Mouse (Mus musculus): ENCODE data around the gene Pxmp4. TPM values are rescaled to one million over a fixed set of nuclear protein-coding genes. Genes with fewer than 3 reads are reported as not detected.

Pxmp4 gene
- polyA plus RNA-seq (2015; fragmentation: Nextera tagmentation; extraction: Ambion mirVana), result 32.4 and 35.1 TPM in 2 replicates

GRCm38 (mm10) chr2:154603638-154604153 is at the start of gene Pxmp4:
TSS of gene Pxmp4 (minus strand) at chr2:154603708.
- no peaks in the 10 kb centered on the region for H3K36me3 ChIP-seq (ENCODE audit: control insufficient read depth, insufficient read depth, low read length)
- H3K4me3 ChIP-seq (replicated peaks; ENCODE audit: low read length), result peak within 1 kb of the TSS; percentile 72
- ATAC-seq (ENCODE audit: insufficient read depth, low FRiP score), result peak; percentile 100
- under 1% methylated on average over 13 of the region's 13 CpGs for WGBS
- no peaks in the 10 kb centered on the region for H3K9me3 ChIP-seq (replicated peaks; ENCODE audit: control insufficient read depth, low read length)
- H3K4me2 ChIP-seq (ENCODE audit: low read depth, low read length), result peak within 1 kb of the TSS; percentile 71
- peaks cover 9% of the 10 kb centered on the region for H3K4me1 ChIP-seq (ENCODE audit: control insufficient read depth, insufficient read depth, low read length)
- peak within 1 kb of the TSS; percentile 89 for H3K9ac ChIP-seq (ENCODE audit: low read length)
- no peaks in the 10 kb centered on the region for H3K27me3 ChIP-seq (ENCODE audit: control insufficient read depth, insufficient read depth, low read length)
- H3K27ac ChIP-seq (ENCODE audit: low read length), result peak within 1 kb of the TSS; percentile 61

GRCm38 (mm10) chr2:154651363-154651762 is 47.9 kb upstream of the Pxmp4 start, which contains the start of gene Chmp4b:
TSS of gene Chmp4b (plus strand) at chr2:154651705.
- 38% methylated on average over 8 of the region's 8 CpGs for WGBS
- Histone ChIP-seq H3K27me3 (ENCODE audit: control insufficient read depth, insufficient read depth, low read length) (no peaks in the 10 kb centered on the region), H3K9ac (ENCODE audit: low read length) (peak within 1 kb of the TSS; percentile 50), H3K9me3 (replicated peaks; ENCODE audit: control insufficient read depth, low read length) (0 out of 2 replicates have a peak, but pooled peaks cover 3% of the 10 kb centered on the region), H3K4me1 (ENCODE audit: control insufficient read depth, insufficient read depth, low read length) (peaks cover 2% of the 10 kb centered on the region), H3K27ac (ENCODE audit: low read length) (peak within 1 kb of the TSS; percentile 90), H3K4me3 (replicated peaks; ENCODE audit: low read length) (no peak within 1 kb of the TSS), H3K4me2 (ENCODE audit: low read depth, low read length) (peak within 1 kb of the TSS; percentile 40; the same call in 1 of the 2 replicates), H3K36me3 (ENCODE audit: control insufficient read depth, insufficient read depth, low read length) (no peaks in the 10 kb centered on the region)
- peak; percentile 80 for ATAC-seq (ENCODE audit: insufficient read depth, low FRiP score)

GRCm38 (mm10) chr2:154650404-154650803 is 46.9 kb upstream of the Pxmp4 start:
- Histone ChIP-seq H3K4me2 (ENCODE audit: low read depth, low read length) (no peak overlapping the region), H3K9ac (ENCODE audit: low read length) (no peak overlapping the region), H3K36me3 (ENCODE audit: control insufficient read depth, insufficient read depth, low read length) (no peaks in the 10 kb centered on the region), H3K9me3 (replicated peaks; ENCODE audit: control insufficient read depth, low read length) (0 out of 2 replicates have a peak, but pooled peaks cover 3% of the 10 kb centered on the region), H3K4me1 (ENCODE audit: control insufficient read depth, insufficient read depth, low read length) (no peaks in the 10 kb centered on the region; the same call in 1 of the 2 replicates), H3K27me3 (ENCODE audit: control insufficient read depth, insufficient read depth, low read length) (no peaks in the 10 kb centered on the region), H3K4me3 (replicated peaks; ENCODE audit: low read length) (no peak overlapping the region), H3K27ac (ENCODE audit: low read length) (peak overlapping the region; percentile 90)
- 77% methylated on average over 3 of the region's 3 CpGs for WGBS
- ATAC-seq (ENCODE audit: insufficient read depth, low FRiP score), result no peak

GRCm38 (mm10) chr2:154648086-154648485 is 44.6 kb upstream of the Pxmp4 start:
- WGBS, result 28% methylated on average over 3 of the region's 3 CpGs
- Histone ChIP-seq H3K4me2 (ENCODE audit: low read depth, low read length) (no peak overlapping the region), H3K9ac (ENCODE audit: low read length) (no peak overlapping the region), H3K27me3 (ENCODE audit: control insufficient read depth, insufficient read depth, low read length) (no peaks in the 10 kb centered on the region), H3K4me3 (replicated peaks; ENCODE audit: low read length) (no peak overlapping the region), H3K36me3 (ENCODE audit: control insufficient read depth, insufficient read depth, low read length) (no peaks in the 10 kb centered on the region), H3K27ac (ENCODE audit: low read length) (no peak overlapping the region), H3K9me3 (replicated peaks; ENCODE audit: control insufficient read depth, low read length) (0 out of 2 replicates have a peak, but pooled peaks cover 3% of the 10 kb centered on the region), H3K4me1 (ENCODE audit: control insufficient read depth, insufficient read depth, low read length) (no peaks in the 10 kb centered on the region; the same call in 1 of the 2 replicates)
- ATAC-seq (ENCODE audit: insufficient read depth, low FRiP score), result no peak

- Histone ChIP-seq H3K9ac (ENCODE audit: low read length) (no peak overlapping the region), H3K27me3 (ENCODE audit: control insufficient read depth, insufficient read depth, low read length) (no peaks in the 10 kb centered on the region), H3K4me1 (ENCODE audit: control insufficient read depth, insufficient read depth, low read length) (no peaks in the 10 kb centered on the region; the same call in 1 of the 2 replicates), H3K27ac (ENCODE audit: low read length) (no peak overlapping the region), H3K9me3 (replicated peaks; ENCODE audit: control insufficient read depth, low read length) (0 out of 2 replicates have a peak, but pooled peaks cover 3% of the 10 kb centered on the region), H3K36me3 (ENCODE audit: control insufficient read depth, insufficient read depth, low read length) (no peaks in the 10 kb centered on the region), H3K4me3 (replicated peaks; ENCODE audit: low read length) (no peak overlapping the region), H3K4me2 (ENCODE audit: low read depth, low read length) (no peak overlapping the region)
- 78% methylated on average over 5 of the region's 5 CpGs for WGBS
- ATAC-seq (ENCODE audit: insufficient read depth, low FRiP score), result no peak
These were observed 43.1 kb upstream of the Pxmp4 start for GRCm38 (mm10) chr2:154646634-154647033.

- no peak for ATAC-seq (ENCODE audit: insufficient read depth, low FRiP score)
- H3K4me2 ChIP-seq (ENCODE audit: low read depth, low read length), result no peak overlapping the region
- H3K27me3 ChIP-seq (ENCODE audit: control insufficient read depth, insufficient read depth, low read length), result no peaks in the 10 kb centered on the region
- H3K9me3 ChIP-seq (replicated peaks; ENCODE audit: control insufficient read depth, low read length), result peaks cover 6% of the 10 kb centered on the region; the same call in 1 of the 2 replicates
- no peak overlapping the region for H3K4me3 ChIP-seq (replicated peaks; ENCODE audit: low read length)
- H3K27ac ChIP-seq (ENCODE audit: low read length), result peak overlapping the region; percentile 51; the same call in 1 of the 2 replicates
- 69% methylated on average over 6 of the region's 6 CpGs for WGBS
- H3K36me3 ChIP-seq (ENCODE audit: control insufficient read depth, insufficient read depth, low read length), result peaks cover 8% of the 10 kb centered on the region
- no peak overlapping the region for H3K9ac ChIP-seq (ENCODE audit: low read length)
- no peaks in the 10 kb centered on the region for H3K4me1 ChIP-seq (ENCODE audit: control insufficient read depth, insufficient read depth, low read length)
These were observed 39.3 kb upstream of the Pxmp4 start for GRCm38 (mm10) chr2:154642712-154643385.

GRCm38 (mm10) chr2:154642005-154642459 is 38.5 kb upstream of the Pxmp4 start:
- WGBS, result 80% methylated on average over 9 of the region's 9 CpGs

GRCm38 (mm10) chr2:154641176-154641575 is 37.7 kb upstream of the Pxmp4 start:
- no peak overlapping the region for H3K4me2 ChIP-seq (ENCODE audit: low read depth, low read length)
- H3K4me3 ChIP-seq (replicated peaks; ENCODE audit: low read length), result no peak overlapping the region
- H3K9me3 ChIP-seq (replicated peaks; ENCODE audit: control insufficient read depth, low read length), result peaks cover 6% of the 10 kb centered on the region; the same call in 1 of the 2 replicates
- WGBS, result 69% methylated on average over 8 of the region's 8 CpGs
- no peaks in the 10 kb centered on the region for H3K4me1 ChIP-seq (ENCODE audit: control insufficient read depth, insufficient read depth, low read length)
- H3K27ac ChIP-seq (ENCODE audit: low read length), result no peak overlapping the region
- H3K27me3 ChIP-seq (ENCODE audit: control insufficient read depth, insufficient read depth, low read length), result no peaks in the 10 kb centered on the region
- no peak overlapping the region for H3K9ac ChIP-seq (ENCODE audit: low read length)
- peaks cover 8% of the 10 kb centered on the region for H3K36me3 ChIP-seq (ENCODE audit: control insufficient read depth, insufficient read depth, low read length)
- ATAC-seq (ENCODE audit: insufficient read depth, low FRiP score), result no peak

More at GRCm38 (mm10) chr2:154642005-154642459, 38.5 kb upstream of the Pxmp4 start:
- H3K9ac ChIP-seq (ENCODE audit: low read length), result no peak overlapping the region
- H3K36me3 ChIP-seq (ENCODE audit: control insufficient read depth, insufficient read depth, low read length), result peaks cover 8% of the 10 kb centered on the region
- H3K9me3 ChIP-seq (replicated peaks; ENCODE audit: control insufficient read depth, low read length), result peaks cover 6% of the 10 kb centered on the region; the same call in 1 of the 2 replicates
- ATAC-seq (ENCODE audit: insufficient read depth, low FRiP score), result no peak
- H3K4me1 ChIP-seq (ENCODE audit: control insufficient read depth, insufficient read depth, low read length), result no peaks in the 10 kb centered on the region
- H3K4me2 ChIP-seq (ENCODE audit: low read depth, low read length), result no peak overlapping the region
- no peak overlapping the region for H3K4me3 ChIP-seq (replicated peaks; ENCODE audit: low read length)
- H3K27ac ChIP-seq (ENCODE audit: low read length), result no peak overlapping the region
- no peaks in the 10 kb centered on the region for H3K27me3 ChIP-seq (ENCODE audit: control insufficient read depth, insufficient read depth, low read length)

GRCm38 (mm10) chr2:154639115-154639514 is 35.6 kb upstream of the Pxmp4 start:
- Histone ChIP-seq H3K9ac (ENCODE audit: low read length) (no peak overlapping the region), H3K27ac (ENCODE audit: low read length) (no peak overlapping the region; the same call in 1 of the 2 replicates)

More at GRCm38 (mm10) chr2:154639115-154639514, 35.6 kb upstream of the Pxmp4 start:
- Histone ChIP-seq H3K27me3 (ENCODE audit: control insufficient read depth, insufficient read depth, low read length) (no peaks in the 10 kb centered on the region), H3K36me3 (ENCODE audit: control insufficient read depth, insufficient read depth, low read length) (peaks cover 8% of the 10 kb centered on the region), H3K4me3 (replicated peaks; ENCODE audit: low read length) (no peak overlapping the region), H3K4me2 (ENCODE audit: low read depth, low read length) (no peak overlapping the region), H3K4me1 (ENCODE audit: control insufficient read depth, insufficient read depth, low read length) (no peaks in the 10 kb centered on the region), H3K9me3 (replicated peaks; ENCODE audit: control insufficient read depth, low read length) (peaks cover 6% of the 10 kb centered on the region; the same call in 1 of the 2 replicates)
- no peak for ATAC-seq (ENCODE audit: insufficient read depth, low FRiP score)
- WGBS, result 75% methylated on average over 4 of the region's 4 CpGs

All from stomach, embryonic 16.5 days (tissue).